In genomic region chr9:122078456-122078855, GRCm38 (mm10) we compare ENCODE assay signal across 14 mouse cellular contexts. TPM values are rescaled to one million over a fixed set of nuclear protein-coding genes. Genes with fewer than 3 reads are reported as not detected.
DNase-seq lines count a peak whose midpoint lies in the region; ATAC-seq and TF ChIP-seq lines count a peak whose summit lies in the region.
"Had no signal": no experiment of that assay in that cellular context is flagged by ENCODE, and none has a peak within 500 bp of the region (broad histone marks: within the 10 kb centered on the region; RNA-seq: fewer than 3 reads in every experiment).

No protein-coding gene starts in this region.

- no peak for TF ChIP-seq EP300 in stomach, postnatal 0 days (optimal IDR thresholded peaks at IDR 0.05)

- H3K27ac ChIP-seq in stomach, postnatal 0 days (replicated peaks), result no peak overlapping the region
- H3K27ac ChIP-seq: liver, embryonic 14.5 days; macrophage had no signal

- no peak overlapping the region for H3K4me3 ChIP-seq in stomach, postnatal 0 days (ENCODE audit: low read depth, low read length)

- TF ChIP-seq CTCF in brain, embryonic 14.5 days (IDR thresholded peaks at IDR 0.05; ENCODE audit: borderline replicate concordance, extremely low read depth, insufficient read depth, insufficient read length), result no peak
- no peak for TF ChIP-seq CTCF in stomach, postnatal 0 days (IDR thresholded peaks at IDR 0.05; ENCODE audit: low read depth)

- no peak for ATAC-seq in stomach, postnatal 0 days (ENCODE audit: low FRiP score, low TSS enrichment)

- intact Hi-C loops in left cerebral cortex, postnatal 10 days (cut with DNase I), result no loop called here

- H3K27me3 ChIP-seq in stomach, postnatal 0 days (ENCODE audit: control insufficient read depth, insufficient read depth, low read length), result no peaks in the 10 kb centered on the region

- TF ChIP-seq POLR2A in brain, embryonic 14.5 days (IDR thresholded peaks at IDR 0.05; ENCODE audit: borderline replicate concordance, extremely low read depth, insufficient read depth, insufficient read length, poor library complexity, severe bottlenecking), result no peak

- H3K36me3 ChIP-seq in stomach, postnatal 0 days (ENCODE audit: control insufficient read depth, insufficient read depth, low read length), result no peaks in the 10 kb centered on the region

- no peak overlapping the region for H3K4me2 ChIP-seq in stomach, postnatal 0 days (replicated peaks; ENCODE audit: low read depth)

- no peaks in the 10 kb centered on the region for H3K9me3 ChIP-seq in stomach, postnatal 0 days (ENCODE audit: control insufficient read depth, low read length)

- WGBS in stomach, postnatal 0 days, result 65% methylated on average over 5 of the region's 5 CpGs

- H3K4me1 ChIP-seq in stomach, postnatal 0 days (replicated peaks; ENCODE audit: control insufficient read depth, insufficient read depth), result no peaks in the 10 kb centered on the region

- no peak overlapping the region for H3K9ac ChIP-seq in stomach, postnatal 0 days (ENCODE audit: low read length)
- H3K9ac ChIP-seq: liver, embryonic 14.5 days had no signal

- peak; percentile 8 to 37 for DNase-seq in frontal cortex, postnatal 36 days (ENCODE audit: low spot score in 2 of 2)
- no peak for DNase-seq in frontal cortex, postnatal 25 days (ENCODE audit: low spot score in 2 of 2)
- DNase-seq in left cerebral cortex, adult 18-20 months (ENCODE audit: low spot score in 2 of 2), result peak; percentile 8 to 26
- no peak for DNase-seq in left cerebral cortex, postnatal 10 days (ENCODE audit: extremely low spot score in 1 of 2, low spot score in 2 of 2)
- DNase-seq in brain, embryonic 14.5 days (ENCODE audit: low read depth), result peak; percentile 61
- DNase-seq in right cerebral cortex, postnatal 14 days, result peak; percentile 20
- no peak for DNase-seq in stomach, postnatal 0 days (ENCODE audit: low spot score)
- DNase-seq: adrenal gland, adult 2 months; gastrocnemius, postnatal 10 days; kidney, adult 11 months; kidney, postnatal 36 days; left cerebral cortex, postnatal 4 days had no signal

RNA-seq across cellular contexts. Expression of gene Snrk, which starts 38.6 kb away (rescaled TPM):
- total RNA-seq in left cerebral cortex, adult 18-20 months (2021), result 100 to 1,000 TPM; 120 to 122 TPM
- total RNA-seq in left cerebral cortex, postnatal 10 days (2021), result 100 to 1,000 TPM; 111 to 118 TPM
- 59.8 and 80.6 TPM in 2 replicates for polyA plus RNA-seq in brain, embryonic 14.5 days (2012; rRNA removed)
- polyA plus RNA-seq in stomach, postnatal 0 days (2015; fragmentation: Nextera tagmentation; extraction: Ambion mirVana), result 34.0 and 38.2 TPM in 2 replicates

Comparison
In these comparisons a context has a peak if more than half of its experiments do, and no peak if none do; other contexts are left out.
1. DNase-seq: peak in frontal cortex, postnatal 36 days (2 of 2), left cerebral cortex, adult 18-20 months (2 of 2), brain, embryonic 14.5 days (single experiment) and right cerebral cortex, postnatal 14 days (single experiment); none in frontal cortex, postnatal 25 days (0 of 2), left cerebral cortex, postnatal 10 days (0 of 2) and stomach, postnatal 0 days (single experiment).